Mouse (Mus musculus): ENCODE results near the gene Slc30a5. TPM values are rescaled to one million over a fixed set of nuclear protein-coding genes. Genes with fewer than 3 reads are reported as not detected.
"Not testable (repeated sequence)": the region's sequence is repeated elsewhere in the genome, so short reads cannot be mapped to it uniquely, and the experiment has no call there.

The Slc30a5 gene
- polyA plus RNA-seq, 1 experiment from 2014 or later, result 51.0 TPM

DNA sequence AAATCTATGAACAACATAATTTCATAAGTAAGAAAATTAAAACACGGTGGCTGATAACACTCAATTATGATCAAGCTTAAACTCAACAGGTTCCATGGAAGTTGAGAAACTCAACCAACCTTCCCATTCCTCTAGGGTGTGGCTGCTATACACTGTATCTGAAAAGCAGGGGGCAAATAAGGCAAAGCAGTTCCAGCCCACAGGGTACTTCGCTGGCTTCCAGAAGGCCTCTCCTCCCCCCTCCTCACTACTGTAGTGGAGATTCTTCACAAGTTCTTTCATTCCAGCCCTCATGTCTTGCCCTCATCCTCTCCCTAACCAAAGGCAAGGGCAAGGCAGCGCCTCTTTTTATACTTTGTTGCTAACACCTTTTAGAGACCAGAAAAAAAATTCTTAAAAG lies 9.4 kb downstream of the Slc30a5 start:
- no peak overlapping the region for H3K4me3 ChIP-seq (ENCODE audit: inconsistent target)
- H3K79me2 ChIP-seq (ENCODE audit: inconsistent target), result peaks cover 76% of the 10 kb centered on the region
- 90% methylated on average over 3 of the region's 3 CpGs for WGBS (ENCODE audit: missing documents)
- H3K36me3 ChIP-seq (ENCODE audit: inconsistent target), result peaks cover 68% of the 10 kb centered on the region
- no peak overlapping the region for H3K27ac ChIP-seq

DNA sequence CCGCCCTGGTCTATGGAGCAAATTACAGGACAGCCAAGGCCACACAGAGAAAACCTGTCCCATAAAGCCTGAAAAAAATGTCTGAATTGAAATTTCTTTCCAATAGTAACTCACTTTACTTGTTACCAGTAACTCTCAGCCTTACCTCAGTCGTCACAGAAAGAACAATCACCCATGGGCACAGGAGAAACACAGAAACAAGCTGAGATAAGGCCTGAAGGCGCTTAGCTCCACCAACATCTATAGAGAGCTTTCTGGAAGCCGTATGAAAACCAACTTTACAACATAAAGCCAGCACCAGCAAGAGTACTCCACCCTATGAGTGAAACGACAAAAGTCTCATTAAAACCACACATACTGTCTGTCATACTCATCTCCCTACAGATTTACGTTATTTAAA lies 18.8 kb downstream of the Slc30a5 start:
- 87% methylated on average over 6 of the region's 6 CpGs for WGBS (ENCODE audit: missing documents)

DNA sequence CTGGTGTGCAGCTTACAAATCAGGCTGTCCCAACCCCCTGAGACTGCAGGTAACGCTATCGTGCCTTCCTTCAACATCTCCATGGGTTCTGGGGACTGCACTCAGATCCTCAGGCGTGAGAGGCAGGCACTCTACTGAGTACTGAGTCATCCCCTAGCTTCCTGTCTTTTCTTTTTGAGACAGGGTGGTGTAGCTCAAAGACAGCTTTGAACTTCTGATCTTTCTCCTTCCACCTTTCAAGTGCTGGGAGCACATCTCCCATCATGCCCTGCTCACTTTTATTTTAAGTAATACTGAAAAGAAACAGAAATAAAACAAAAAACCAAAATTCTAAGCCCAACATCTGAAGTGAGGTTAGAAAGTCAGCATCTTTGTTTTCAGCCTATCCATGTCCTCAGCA lies 27.5 kb downstream of the Slc30a5 start:
- Histone ChIP-seq H3K4me3 (ENCODE audit: inconsistent target) (no peak overlapping the region), H3K27ac (no peak overlapping the region), H3K79me2 (ENCODE audit: inconsistent target) (no peaks in the 10 kb centered on the region), H3K36me3 (ENCODE audit: inconsistent target) (peaks cover 70% of the 10 kb centered on the region)
- 98% methylated on average over 3 of the region's 3 CpGs for WGBS (ENCODE audit: missing documents)

More for the DNA sequence above, 18.8 kb downstream of the Slc30a5 start:
- peaks cover 70% of the 10 kb centered on the region for H3K36me3 ChIP-seq (ENCODE audit: inconsistent target)
- H3K4me3 ChIP-seq (ENCODE audit: inconsistent target), result no peak overlapping the region
- H3K79me2 ChIP-seq (ENCODE audit: inconsistent target), result no peaks in the 10 kb centered on the region
- no peak overlapping the region for H3K27ac ChIP-seq

DNA sequence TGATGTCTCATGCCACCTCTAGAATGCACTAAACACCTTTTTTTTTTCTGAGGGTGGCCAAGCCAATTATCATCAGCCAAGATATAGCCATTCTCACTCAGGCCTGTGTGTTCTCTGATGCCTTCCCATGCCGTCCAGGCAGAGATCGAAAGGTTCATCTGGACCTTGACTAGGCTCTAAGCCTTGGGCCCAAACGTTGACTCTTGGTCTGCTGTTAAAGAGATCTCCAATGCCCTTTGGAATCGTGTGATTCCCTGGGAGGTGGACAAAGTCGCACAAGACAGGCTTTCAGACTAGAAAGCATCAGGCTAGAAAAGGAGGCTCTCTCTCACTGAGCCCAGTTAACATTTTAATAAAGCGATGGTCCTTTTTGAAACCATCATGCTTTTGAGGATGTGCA lies 36.1 kb downstream of the Slc30a5 start:
- WGBS (ENCODE audit: missing documents), result 96% methylated on average over 6 of the region's 6 CpGs
- H3K4me3 ChIP-seq (ENCODE audit: inconsistent target), result no peak overlapping the region

DNA sequence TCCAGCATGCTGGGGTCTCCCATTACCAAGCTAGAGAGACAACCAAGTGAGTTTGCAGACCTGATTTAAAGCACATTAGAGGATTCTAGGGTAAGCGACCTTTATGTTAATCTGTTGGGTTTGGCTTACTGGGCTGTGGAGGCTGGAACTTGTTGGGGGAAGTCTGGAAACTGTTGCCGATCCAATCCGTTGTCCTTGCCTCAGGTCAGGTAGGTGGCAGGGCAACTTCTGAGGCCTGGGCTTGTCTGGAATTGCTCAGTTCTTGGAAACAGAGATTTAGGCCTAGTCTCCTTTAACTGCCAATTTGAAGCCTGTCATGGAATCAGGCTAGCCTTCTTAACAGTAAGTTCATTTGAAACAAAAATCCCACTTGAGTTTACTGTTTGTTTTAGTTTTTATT lies 44.1 kb downstream of the Slc30a5 start:
- no peak overlapping the region for H3K27ac ChIP-seq
- no peak overlapping the region for H3K4me3 ChIP-seq (ENCODE audit: inconsistent target)
- no peaks in the 10 kb centered on the region for H3K36me3 ChIP-seq (ENCODE audit: inconsistent target)
- WGBS (ENCODE audit: missing documents), result 100% methylated on average over 3 of the region's 3 CpGs
- peaks cover 21% of the 10 kb centered on the region for H3K79me2 ChIP-seq (ENCODE audit: inconsistent target)

More for the DNA sequence above, 36.1 kb downstream of the Slc30a5 start:
- Histone ChIP-seq H3K36me3 (ENCODE audit: inconsistent target) (no peaks in the 10 kb centered on the region), H3K79me2 (ENCODE audit: inconsistent target) (no peaks in the 10 kb centered on the region), H3K27ac (no peak overlapping the region)

DNA sequence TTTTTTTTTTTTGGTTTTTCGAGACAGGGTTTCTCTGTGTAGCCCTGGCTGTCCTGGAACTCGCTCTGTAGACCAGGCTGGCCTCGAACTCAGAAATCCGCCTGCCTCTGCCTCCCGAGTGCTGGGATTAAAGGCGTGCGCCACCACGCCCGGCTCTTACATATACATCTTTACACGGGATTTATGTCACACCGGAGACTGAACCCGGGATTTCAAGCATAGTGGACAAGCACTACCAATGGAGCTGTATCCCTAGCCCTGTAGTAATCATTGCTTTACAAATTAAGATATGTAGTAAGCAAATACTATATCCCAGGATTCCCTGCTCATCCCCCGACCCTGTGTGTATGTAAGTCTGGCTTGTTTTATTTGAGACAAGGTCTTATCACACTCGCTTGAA lies 45.2 kb downstream of the Slc30a5 start:
- peaks cover 31% of the 10 kb centered on the region for H3K79me2 ChIP-seq (ENCODE audit: inconsistent target)
- not testable (repeated sequence) for H3K36me3 ChIP-seq (ENCODE audit: inconsistent target); H3K4me3 ChIP-seq (ENCODE audit: inconsistent target); H3K27ac ChIP-seq
- WGBS (ENCODE audit: missing documents), result 99% methylated on average over 7 of the region's 14 CpGs

DNA sequence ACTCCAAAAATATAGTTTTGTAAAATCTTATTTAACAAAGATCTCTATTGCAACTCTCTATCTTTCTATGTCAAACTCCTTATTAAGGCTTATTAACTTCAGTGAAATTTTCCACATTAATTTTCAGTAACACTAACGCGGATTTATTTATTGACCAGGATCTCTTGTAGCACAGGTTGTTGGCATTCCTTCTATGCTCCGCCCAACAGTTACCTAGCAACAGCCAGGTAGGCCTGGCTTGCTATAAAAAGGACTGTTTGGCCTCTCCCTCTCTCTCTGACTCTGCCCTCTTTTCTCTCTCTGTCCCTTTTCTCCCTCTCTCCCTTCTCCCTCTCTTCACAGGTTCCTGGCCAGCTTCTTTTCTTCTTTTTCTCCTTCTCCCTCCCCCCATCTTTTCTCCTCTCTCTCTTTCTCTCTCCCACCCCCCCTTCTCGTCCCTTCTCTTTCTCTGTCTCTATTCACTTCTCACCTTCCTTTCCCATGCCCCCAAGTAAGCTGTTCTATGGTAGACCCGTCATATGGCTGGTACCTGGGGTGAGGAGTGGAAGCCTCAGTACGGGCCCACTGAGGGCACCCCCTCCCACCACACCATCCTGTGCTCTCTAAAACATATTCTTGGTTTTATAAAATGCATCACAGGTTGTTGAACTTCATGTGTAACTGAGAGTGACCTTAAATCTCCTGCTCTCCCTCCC lies 45.8 kb downstream of the Slc30a5 start:
- no peak overlapping the region for H3K27ac ChIP-seq
- H3K36me3 ChIP-seq (ENCODE audit: inconsistent target), result no peaks in the 10 kb centered on the region
- peaks cover 37% of the 10 kb centered on the region for H3K79me2 ChIP-seq (ENCODE audit: inconsistent target)
- H3K4me3 ChIP-seq (ENCODE audit: inconsistent target), result no peak overlapping the region
- WGBS (ENCODE audit: missing documents), result 100% methylated on average over 5 of the region's 6 CpGs

DNA sequence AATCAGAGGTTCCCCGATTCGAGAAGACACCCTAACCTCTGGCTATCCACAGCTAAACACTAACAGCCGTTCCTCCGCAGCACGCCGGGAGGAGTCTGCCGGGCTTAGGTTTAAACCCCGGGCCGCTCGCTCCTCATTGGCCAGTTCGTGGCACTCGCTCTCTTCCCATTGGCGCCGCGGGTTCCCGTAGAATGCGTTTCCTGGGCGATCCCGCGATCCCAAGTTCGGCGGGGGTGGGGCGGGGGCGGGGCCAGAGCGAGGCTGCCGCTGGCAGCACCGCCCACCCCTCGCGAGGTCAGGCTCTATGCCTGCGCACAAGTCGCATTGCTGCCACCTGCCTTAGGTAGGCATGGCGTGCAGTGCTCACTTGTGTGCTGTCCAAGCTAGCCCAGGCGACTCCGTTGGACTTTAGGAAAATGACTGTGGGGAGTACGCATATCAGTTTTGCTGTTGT lies 46.8 kb downstream of the Slc30a5 start, which contains the start of gene Ccnb1:
TSS of gene Ccnb1 (minus strand) at position 157 of the 454 bp plus-strand sequence.
- Histone ChIP-seq H3K36me3 (ENCODE audit: inconsistent target) (no peaks in the 10 kb centered on the region), H3K27ac (peak within 1 kb of the TSS; percentile 85), H3K4me3 (ENCODE audit: inconsistent target) (peak within 1 kb of the TSS; percentile 97), H3K79me2 (ENCODE audit: inconsistent target) (peaks cover 40% of the 10 kb centered on the region)
- 0% methylated on average over 29 of the region's 35 CpGs for WGBS (ENCODE audit: missing documents)

DNA sequence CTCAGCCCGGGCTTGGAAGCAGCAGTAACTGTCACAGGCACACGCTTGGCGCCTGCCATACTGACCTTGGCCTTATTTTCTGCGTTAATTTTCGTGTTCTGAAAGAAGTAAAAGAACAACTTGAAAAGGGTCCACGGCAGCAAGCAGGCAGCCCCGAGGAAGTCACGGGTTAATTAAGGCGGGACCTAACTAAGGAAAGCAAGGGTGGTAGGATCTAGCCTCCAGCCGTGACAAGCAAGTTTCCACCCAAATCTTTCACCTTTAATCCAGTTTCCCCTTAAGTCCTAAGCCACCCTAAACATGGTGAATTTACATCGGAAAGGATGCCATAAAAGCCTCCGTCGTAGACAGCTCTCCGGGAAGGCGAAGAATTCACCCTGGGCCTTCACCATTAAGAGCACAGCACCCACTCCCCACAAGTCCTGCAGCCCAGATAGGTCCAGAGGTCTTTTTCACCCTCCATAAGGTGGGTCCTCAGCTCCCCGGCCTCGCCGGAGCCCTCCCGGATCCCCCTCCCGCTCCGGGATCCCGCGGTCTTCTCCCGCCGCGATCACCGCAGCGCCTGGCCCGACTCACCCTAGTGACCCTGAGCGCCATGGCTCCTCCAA lies 47.3 kb downstream of the Slc30a5 start:
- Histone ChIP-seq H3K27ac (peak overlapping the region; percentile 85), H3K79me2 (ENCODE audit: inconsistent target) (peaks cover 40% of the 10 kb centered on the region), H3K4me3 (ENCODE audit: inconsistent target) (peak overlapping the region; percentile 97), H3K36me3 (ENCODE audit: inconsistent target) (no peaks in the 10 kb centered on the region)
- under 1% methylated on average over 29 of the region's 30 CpGs for WGBS (ENCODE audit: missing documents)

DNA sequence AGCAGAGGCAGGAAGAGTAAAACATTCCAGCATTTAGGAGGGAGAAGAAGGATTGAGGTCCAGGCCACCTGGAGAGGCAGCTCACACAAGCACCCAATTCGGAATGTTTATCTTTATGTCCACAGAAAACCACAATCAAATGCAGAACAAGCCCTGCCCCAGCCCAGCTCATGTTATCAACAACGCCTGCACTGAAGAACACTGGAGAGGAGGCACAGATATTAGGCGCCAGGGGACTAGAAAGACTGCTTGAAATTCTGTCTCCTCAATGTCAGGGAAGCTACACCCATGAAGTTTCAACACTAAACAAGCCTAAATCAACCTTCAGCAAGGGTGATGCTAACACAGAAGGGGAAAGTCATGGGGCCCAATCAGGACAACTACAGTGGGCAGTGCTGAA lies 55.7 kb downstream of the Slc30a5 start:
- H3K4me3 ChIP-seq (ENCODE audit: inconsistent target), result no peak overlapping the region
- H3K79me2 ChIP-seq (ENCODE audit: inconsistent target), result peaks cover 12% of the 10 kb centered on the region
- no peak overlapping the region for H3K27ac ChIP-seq
- 85% methylated on average over 3 of the region's 3 CpGs for WGBS (ENCODE audit: missing documents)
- H3K36me3 ChIP-seq (ENCODE audit: inconsistent target), result no peaks in the 10 kb centered on the region

DNA sequence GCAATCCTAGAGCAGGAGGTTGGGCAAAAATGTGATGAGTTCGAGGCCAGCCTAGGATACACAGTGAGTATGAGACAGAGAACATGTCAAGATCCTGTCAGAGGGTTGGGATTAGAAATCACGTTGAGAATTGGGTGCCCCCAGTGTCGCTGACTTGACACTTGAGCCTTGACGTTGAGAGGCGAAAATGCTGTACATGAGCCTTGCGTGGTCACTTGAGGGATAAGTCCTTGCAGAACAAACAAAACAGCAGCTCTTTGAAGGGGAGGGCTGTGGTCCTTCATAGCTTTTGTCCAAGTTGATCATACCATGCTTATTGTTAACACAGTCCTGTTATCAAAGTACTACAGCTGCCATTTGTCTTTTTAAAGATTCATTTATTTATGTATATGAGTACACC lies 56.5 kb downstream of the Slc30a5 start:
- Histone ChIP-seq H3K4me3 (ENCODE audit: inconsistent target) (no peak overlapping the region), H3K27ac (no peak overlapping the region), H3K79me2 (ENCODE audit: inconsistent target) (peaks cover 8% of the 10 kb centered on the region), H3K36me3 (ENCODE audit: inconsistent target) (no peaks in the 10 kb centered on the region)
- WGBS (ENCODE audit: missing documents), result 79% methylated on average over 6 of the region's 6 CpGs

DNA sequence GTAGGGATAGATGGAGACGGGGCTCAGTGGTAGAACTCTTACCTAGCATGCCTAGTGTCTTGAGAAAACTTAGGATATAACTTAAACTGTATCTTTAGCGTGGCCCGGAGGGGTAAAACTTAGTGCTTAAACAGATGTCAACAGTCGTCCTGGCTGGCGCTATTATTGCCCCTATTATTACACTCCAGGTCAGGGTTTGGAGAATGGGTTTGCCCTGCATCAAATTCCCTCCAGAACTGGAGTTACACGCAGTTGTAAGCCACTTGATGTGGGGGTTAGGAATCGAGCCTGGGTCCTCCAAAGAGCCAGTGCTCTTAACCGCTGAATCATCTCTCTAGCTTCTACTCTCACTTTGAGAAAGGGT lies 57.2 kb downstream of the Slc30a5 start:
- H3K4me3 ChIP-seq (ENCODE audit: inconsistent target), result peak overlapping the region; percentile 82
- no peak overlapping the region for H3K27ac ChIP-seq
- peaks cover 8% of the 10 kb centered on the region for H3K79me2 ChIP-seq (ENCODE audit: inconsistent target)
- WGBS (ENCODE audit: missing documents), result 6% methylated on average over 8 of the region's 8 CpGs
- no peaks in the 10 kb centered on the region for H3K36me3 ChIP-seq (ENCODE audit: inconsistent target)

DNA sequence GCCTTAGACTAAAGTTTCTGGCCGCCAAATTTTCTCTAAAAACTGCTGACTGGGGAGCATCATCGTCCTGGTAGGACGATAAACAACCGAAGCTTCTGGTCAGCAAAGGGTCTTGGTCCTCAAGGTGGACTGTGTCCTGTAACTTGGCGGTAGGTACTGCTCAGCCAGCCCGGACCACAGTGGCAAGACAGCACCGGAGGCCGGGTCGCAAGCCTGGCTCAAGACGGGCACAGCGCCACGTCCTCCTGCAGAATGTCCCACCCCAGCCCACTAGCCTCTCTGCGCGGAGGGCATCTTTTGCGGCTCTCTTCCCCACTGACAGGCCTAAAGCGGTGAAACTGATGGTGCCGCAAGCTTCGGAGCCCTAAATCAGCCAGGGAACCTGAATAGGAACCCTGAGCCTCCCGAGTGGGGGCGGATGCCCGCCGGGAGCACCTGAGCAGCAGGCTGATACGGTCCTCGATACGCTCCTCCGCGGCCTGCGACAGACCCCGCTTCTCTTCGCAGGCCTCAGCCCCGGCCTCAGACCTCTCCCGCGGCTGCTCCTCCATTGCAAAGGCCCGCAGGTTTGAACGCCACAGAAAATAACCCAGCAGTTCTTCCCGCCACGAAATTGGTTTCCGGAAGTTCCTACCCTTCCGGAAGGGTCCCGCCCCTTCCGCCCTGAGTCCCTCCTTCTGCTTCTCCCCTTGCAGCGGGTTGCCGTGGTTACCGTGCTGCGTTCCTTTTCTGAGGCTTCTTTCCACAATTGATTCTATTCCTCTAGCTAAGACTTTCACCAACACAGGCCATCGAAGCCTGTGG lies 57.8 kb downstream of the Slc30a5 start, which contains the start of gene Cenph:
TSS of gene Cenph (minus strand) at position 648 of the 804 bp plus-strand sequence.
- H3K27ac ChIP-seq, result 0 out of 2 replicates have a peak within 1 kb of the TSS, but pooled peaks have one; percentile 25
- under 1% methylated on average over 43 of the region's 46 CpGs for WGBS (ENCODE audit: missing documents)
- peak within 1 kb of the TSS; percentile 82 for H3K4me3 ChIP-seq (ENCODE audit: inconsistent target)
- 0 out of 2 replicates have a peak, but pooled peaks cover 4% of the 10 kb centered on the region for H3K36me3 ChIP-seq (ENCODE audit: inconsistent target)
- peaks cover 8% of the 10 kb centered on the region for H3K79me2 ChIP-seq (ENCODE audit: inconsistent target)

DNA sequence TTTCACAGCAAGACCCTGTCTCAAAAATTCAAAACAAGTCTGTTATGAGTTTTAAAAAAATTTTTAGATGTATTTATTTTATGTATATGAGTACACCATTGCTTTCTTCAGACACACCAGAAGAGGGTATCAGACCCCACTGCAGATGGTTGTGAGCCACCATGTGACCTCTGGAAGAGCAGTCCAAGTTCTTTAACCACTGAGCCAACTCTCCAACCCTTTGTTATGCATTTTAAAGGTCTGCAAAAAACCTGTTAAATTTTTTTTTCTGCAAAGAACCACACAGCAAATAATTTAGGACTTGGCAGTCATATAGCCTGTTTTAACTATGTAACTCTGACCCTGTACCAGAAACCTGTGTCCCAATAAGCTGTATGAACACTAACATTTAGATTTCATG lies 58.5 kb downstream of the Slc30a5 start:
- Histone ChIP-seq H3K27ac (no peak overlapping the region), H3K79me2 (ENCODE audit: inconsistent target) (peaks cover 8% of the 10 kb centered on the region), H3K36me3 (ENCODE audit: inconsistent target) (0 out of 2 replicates have a peak, but pooled peaks cover 4% of the 10 kb centered on the region), H3K4me3 (ENCODE audit: inconsistent target) (peak overlapping the region; percentile 82)

DNA sequence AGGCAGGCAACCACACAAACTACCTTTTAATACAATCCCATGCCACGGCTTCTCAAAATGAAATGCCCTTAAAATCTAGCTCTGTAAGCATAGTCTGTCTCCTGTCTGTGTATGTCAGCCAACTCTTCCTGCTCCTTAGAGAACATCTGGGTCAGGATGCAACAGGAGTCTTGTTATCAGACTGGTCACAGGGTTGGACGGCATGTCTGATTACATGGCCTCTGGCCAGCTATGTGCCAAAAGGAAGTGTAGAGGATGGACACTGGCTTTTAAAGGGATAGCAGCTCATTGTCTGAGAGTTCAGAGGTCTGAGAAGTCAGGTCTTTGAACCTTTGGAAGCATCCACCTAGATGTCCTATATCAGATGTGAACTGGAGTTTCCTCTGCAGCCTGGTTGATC lies 77.9 kb downstream of the Slc30a5 start:
- no peak overlapping the region for H3K27ac ChIP-seq
- H3K4me3 ChIP-seq (ENCODE audit: inconsistent target), result no peak overlapping the region
- no peaks in the 10 kb centered on the region for H3K79me2 ChIP-seq (ENCODE audit: inconsistent target)
- no peaks in the 10 kb centered on the region for H3K36me3 ChIP-seq (ENCODE audit: inconsistent target)
- 94% methylated on average over 2 of the region's 2 CpGs for WGBS (ENCODE audit: missing documents)
